Mouse (Mus musculus): ENCODE measurements around the gene Parp1.

The Parp1 gene

GRCm38 (mm10) chr1:180642228-180642564, 73.5 kb downstream of the Parp1 start:
- TF ChIP-seq GATA4 (IDR thresholded peaks at IDR 0.05; ENCODE audit: insufficient replicate concordance, low read length): no peak
